Mouse (Mus musculus): Measurements from ENCODE around the gene Sema4a.

DNA sequence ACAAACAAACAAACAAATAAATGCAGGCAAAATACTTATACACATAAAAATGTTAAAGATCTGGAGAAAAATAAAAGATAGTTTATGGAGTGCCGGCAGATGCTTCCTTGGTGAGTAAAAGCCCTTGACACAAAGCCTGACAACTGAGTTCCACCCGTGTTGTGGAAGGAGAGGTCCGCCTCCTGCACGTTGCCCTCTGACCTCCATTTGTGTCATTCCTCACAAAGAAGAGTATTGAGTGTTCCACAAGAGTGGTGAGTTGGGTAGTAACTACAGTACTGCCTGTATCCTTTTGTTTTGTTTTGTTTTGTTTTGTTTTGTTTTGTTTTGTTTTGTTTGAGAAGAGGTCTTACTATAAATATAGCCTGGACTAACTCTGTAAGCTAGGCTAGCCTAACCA lies 38.6 kb upstream of the Sema4a start:
- TF ChIP-seq CTCF (conservative IDR thresholded peaks at IDR 0.05; ENCODE audit: low read length) (no peak), NANOG (IDR thresholded peaks at IDR 0.05; ENCODE audit: borderline replicate concordance, low read length) (no peak)

Data from E14TG2a.4 (cell line).